Mouse (Mus musculus) frontal cortex, postnatal 14 days (tissue): ENCODE measurements at regions not wholly inside any gene's neighbourhood (a gene's known extent, or its start where the extent isn't known, plus 50 kb on each side); places are given as distances from the start of the nearest gene placed in this dataset.

ENCODE experiments used
- DNase-seq, 2 experiments: peaks; one replicate each; pipeline ENCODE4 v3.0.0; 2022; ENCODE audit warnings: low spot score in 2 of 2

DNA sequence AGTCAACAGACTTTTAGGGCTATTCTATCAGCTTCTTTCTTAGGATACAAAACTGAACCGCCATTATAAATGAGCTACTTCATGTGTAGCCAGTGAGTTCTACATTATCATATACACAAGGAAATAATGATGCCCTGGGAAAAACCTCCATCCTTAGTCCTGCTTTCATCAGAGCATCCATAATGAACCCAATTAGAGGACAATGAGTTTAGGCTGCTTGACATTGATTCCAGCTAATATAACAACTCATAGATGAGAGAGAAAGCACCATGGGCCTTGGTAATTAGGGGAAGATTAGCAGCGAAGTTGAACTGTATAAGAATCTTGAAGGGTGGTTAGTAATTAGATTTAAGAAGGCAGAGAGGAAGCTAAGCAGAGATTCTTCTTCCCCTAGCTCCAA lies 405.7 kb downstream of the Ipmk start:
- DNase-seq: no peak

DNA sequence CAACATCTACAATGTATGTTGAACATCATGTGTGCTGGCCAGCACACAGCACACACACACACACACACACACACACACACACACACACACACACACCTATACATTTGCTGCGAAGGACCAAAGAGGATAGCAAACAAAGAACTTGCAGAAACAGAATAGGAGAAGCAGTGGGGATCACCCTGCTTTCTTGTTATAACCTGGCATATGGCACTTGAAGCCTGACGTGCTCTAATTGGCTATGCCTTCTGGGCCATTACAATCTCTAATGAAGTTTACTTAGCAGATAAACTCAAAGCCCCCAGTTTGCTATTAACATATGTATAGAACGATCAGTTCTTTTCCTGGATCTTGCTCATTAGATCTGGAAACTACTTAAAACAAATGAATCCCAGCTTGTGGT lies 407.2 kb downstream of the Ipmk start:
- DNase-seq: no peak

DNA sequence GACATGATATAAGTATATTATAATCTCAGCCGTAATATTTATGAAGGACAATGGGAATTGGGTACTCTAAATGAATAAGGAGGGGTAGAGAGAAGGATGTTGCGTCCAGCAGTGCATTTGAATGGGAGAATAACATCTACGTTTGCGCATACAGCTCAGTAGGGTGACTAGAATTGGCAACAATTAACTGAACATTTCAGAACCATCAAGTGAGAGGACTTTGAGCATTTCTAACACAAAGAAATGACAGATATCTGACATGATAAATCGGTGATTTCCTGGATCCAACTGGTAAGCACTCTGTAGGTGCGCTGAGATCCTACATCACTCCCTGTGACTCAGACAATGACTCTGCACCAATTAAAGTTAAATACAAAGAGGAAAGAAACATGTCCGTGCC lies 431.3 kb downstream of the Ipmk start:
- DNase-seq: no peak

DNA sequence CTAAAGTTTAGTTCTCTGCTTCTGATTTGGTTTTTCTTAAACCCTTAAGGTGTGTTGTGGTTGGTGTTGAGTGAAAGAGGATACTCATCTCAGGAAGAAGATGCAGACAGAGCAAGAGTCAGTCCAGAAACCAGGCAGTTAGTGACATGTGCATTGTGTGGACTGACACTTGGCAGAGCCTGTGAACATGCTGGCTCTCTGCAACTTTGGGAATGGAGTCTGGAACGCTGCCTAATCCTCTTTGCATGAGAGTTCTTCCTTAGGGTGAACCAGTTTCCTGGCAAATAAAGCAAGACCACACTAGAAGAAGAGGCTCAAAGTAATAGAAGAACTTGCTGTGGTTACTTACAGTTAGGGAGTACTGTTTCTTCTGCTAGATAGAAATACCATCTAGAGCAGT lies 441.7 kb downstream of the Ipmk start:
- DNase-seq: no peak

DNA sequence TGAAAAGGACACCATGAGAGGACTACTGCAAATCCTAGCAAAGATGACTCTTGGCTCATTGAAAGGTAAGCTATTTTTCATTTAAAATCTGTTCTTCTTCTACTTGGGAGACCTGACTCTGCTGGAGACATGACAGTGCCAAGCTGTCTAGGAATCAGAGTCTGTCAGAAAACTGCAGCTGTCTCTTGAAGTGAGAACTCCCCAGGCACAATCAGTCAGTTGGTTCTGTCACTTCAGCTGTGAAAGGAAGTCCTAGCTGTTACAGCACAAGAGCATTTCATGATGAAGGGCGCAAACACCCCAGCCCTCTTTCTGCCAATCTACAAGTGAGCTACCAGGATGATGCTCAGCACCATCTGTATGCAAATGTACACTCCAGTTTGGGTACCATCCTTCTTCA lies 442.4 kb downstream of the Ipmk start:
- peak in 1 of 2 experiments; percentile 4 for DNase-seq

DNA sequence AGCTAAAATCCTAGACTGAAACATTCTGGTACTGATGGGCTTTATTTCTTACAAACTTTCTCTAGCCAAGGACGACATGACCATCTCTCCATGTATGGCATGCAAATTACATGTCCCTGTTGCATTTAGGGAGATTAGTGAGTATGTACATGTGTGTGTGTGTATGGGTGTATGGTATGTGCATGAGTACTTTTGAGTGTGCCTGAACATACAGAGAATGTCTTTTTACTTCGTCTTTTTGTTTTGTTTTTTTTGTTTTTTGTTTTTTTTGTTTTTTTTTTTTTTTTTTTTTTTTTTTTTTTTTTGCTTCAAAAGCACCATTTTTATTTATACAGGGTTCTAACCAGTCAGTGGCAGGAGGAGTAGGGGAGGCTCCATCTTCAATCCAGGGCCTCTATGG lies 451.1 kb downstream of the Ipmk start:
- no peak for DNase-seq

DNA sequence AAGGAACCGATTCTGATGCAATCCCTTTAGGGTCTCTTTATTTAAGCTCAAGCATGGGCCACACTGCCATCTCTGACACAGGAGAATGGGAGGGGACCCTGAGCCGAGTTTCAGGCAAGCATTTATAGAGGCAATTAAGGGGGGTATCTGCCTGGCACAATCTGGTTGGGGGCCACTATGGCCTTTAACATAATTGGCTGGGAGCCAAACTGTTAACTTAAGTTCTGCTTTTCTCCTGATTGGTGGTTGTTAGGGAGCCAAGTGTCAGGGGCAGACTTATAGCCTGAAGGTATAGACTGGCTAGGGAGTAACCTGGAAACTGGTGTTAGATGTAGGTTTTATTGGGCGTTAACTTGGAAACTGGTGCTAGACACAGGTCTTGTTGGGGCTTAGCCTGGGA lies 454.9 kb downstream of the Ipmk start:
- DNase-seq: no peak

DNA sequence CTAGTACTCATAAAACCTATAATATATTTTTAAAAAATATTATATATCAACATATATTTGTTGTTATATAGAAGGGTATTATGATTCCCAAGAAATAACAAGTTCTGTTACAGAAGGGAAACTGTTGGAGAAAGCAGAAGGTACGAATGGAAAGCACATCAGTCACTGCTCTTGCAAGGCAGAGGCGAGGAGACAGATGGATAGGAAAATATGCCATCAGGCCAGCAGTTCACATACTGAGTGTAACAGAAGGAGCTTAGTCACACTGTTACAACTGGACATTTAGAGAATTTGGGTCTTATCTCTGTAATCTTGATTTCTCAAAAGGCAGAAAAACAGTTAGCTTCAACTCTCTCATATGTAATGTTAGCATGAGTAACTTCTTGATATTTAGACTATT lies 485.1 kb downstream of the Ipmk start:
- DNase-seq: no peak

DNA sequence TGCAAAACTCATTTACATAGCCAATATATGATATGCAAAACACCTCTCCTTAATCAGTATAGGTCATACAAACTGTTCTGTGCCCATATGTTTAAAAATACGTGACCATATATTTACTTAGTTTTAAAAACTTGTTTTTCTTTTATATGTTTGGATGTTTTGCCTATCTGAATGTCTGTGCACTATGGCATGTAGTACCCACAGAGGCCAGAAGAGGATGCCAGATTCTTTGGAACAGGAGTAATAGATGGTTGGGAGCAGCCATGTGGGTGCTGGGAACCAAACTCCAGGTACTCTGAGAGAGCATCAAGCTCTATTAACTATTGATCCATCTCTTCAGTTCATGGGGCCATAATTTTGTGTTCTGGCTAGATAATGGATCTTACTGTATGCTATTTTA lies 487.5 kb downstream of the Ipmk start:
- DNase-seq: no peak

DNA sequence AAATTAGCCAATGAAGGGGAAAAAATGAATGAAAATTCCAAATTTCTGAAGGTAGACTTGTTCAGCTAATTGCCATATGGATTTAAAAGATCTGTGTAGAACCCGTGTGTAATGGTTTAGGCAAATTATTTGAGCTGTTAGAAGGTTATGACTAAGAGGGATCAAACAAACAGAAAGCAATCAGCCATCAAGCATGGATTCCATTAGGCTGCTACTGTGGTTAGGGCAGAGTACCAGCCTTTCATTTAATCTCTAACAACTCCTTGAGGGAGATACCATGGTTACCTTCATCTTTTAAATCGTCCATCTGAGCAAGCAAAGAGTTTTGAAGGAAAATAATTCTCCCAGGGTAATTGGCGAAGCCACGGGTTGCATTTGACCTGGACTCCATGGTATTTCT lies 509.5 kb downstream of the Ipmk start:
- no peak for DNase-seq

DNA sequence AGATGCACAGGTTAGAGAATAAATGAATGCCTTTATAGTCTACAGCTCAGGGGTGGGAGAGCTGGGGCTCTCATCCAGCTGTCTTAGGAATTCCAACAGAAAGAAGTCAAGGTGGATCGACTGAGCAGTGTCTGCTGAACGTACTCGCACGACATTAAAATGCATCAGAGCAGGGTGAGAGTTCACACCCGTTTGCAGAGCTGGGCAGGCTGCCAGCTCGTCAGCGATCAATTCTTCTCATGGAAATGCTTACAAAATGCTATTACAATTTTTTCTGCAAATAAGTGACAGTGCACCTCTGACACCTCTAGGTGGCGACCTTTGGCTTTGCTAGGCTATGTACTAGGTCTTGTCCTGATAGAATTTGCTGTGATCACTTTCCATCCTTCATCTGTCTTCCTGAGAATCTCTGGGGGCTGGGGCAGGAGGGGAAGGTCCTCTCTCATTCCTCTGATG lies 510.0 kb downstream of the Ipmk start:
- DNase-seq: peak; percentile 51 to 67

DNA sequence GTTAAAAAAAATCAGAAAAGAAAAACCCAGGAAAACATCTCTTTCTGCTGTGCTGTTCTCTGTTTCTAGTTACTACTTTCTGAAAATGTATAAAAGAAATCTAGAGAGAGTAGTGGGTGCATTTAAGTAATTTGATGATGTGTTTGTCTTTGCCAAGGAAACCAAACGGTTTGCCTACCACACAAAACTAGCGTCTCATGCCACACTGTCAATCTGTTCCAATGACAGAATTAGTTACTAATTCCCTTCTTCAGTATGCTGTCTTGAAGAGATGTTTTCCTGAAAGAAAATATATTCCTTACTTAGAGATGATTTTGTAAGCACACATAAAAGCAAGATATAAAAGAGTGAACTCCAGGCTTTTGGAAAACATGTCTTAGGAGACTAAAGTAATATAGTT lies 546.2 kb downstream of the Ipmk start:
- no peak for DNase-seq

DNA sequence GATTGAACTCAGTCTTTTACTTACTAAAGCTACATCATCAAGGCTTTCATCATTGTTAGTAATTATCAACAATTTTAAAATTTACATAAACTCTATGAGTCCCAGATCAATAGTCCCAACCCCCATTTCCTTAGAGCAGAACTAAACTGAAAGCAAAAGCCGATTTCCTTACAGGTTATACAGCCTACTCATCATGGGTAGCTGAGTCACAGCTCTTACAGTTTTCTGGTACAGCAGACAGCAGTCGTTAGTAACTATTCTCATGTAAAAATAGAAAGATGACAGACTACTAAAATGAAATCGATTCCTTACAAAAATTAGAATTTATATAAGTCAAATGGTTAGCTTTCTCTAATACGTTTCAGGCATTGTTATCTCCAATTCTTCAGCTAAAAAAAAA lies 557.5 kb downstream of the Ipmk start:
- no peak for DNase-seq
